Mouse (Mus musculus) midbrain, embryonic 11.5 days (tissue): Measurements from ENCODE around the gene Dnah12. TPM values are rescaled to one million over a fixed set of nuclear protein-coding genes. Genes with fewer than 3 reads are reported as not detected.

Experiments
- ATAC-seq: fragments of 200-750 bp; cut with Nextera tagmentation; 2 replicates; pipeline ENCODE4 v1.8.0; 2017; ENCODE audit warnings: moderate TSS enrichment, moderate library complexity; ENCODE audit not compliant: low FRiP score
- DNase-seq: peaks from one replicate; pipeline ENCODE4 v3.0.0; 2015; ENCODE audit warnings: low spot score; ENCODE audit errors: missing footprints
- H3K27ac ChIP-seq: fragments of 300-500 bp; sonication (generic); 2 replicates; pipeline ENCODE4 v1.5.1; 2014; ENCODE audit warnings: low read depth, low read length
- H3K27me3 ChIP-seq: fragments of 300-500 bp; sonication (generic); 2 replicates; pipeline ENCODE4 v1.6.1; 2014; ENCODE audit warnings: mild to moderate bottlenecking, low read length, moderate library complexity, mixed read lengths; ENCODE audit not compliant: control insufficient read depth, insufficient read depth
- H3K36me3 ChIP-seq: fragments of 300-500 bp; sonication (generic); 2 replicates; pipeline ENCODE4 v1.6.1; 2014; ENCODE audit warnings: mild to moderate bottlenecking, low read length, moderate library complexity, mixed read lengths; ENCODE audit not compliant: control insufficient read depth, insufficient read depth
- H3K4me1 ChIP-seq: fragments of 300-500 bp; sonication (generic); 2 replicates; pipeline ENCODE4 v1.6.1; 2014; ENCODE audit warnings: low read length; ENCODE audit not compliant: control insufficient read depth, insufficient read depth
- H3K4me2 ChIP-seq: fragments of 300-500 bp; sonication (generic); 2 replicates; pipeline ENCODE4 v1.6.1; 2014; ENCODE audit warnings: mild to moderate bottlenecking, moderate library complexity
- H3K4me3 ChIP-seq: fragments of 300-500 bp; sonication (generic); 2 replicates; pipeline ENCODE4 v1.5.1; 2014; ENCODE audit warnings: low read depth, low read length
- H3K9ac ChIP-seq: fragments of 300-500 bp; sonication (generic); 2 replicates; pipeline ENCODE4 v1.6.1; 2014; ENCODE audit warnings: low read length
- H3K9me3 ChIP-seq: fragments of 300-500 bp; sonication (generic); 2 replicates; pipeline ENCODE4 v1.6.1; 2016; ENCODE audit warnings: low read length; ENCODE audit not compliant: control insufficient read depth
- WGBS: fragments of 180-500 bp; shearing (Covaris S2); extraction: QIAGEN DNeasy Blood & Tissue Kit; methylation state at CpG from one replicate; pipeline ENCODE4 v1.1.7; 2014; 5-methylcytosine and 5-hydroxymethylcytosine counted together
- polyA plus RNA-seq: library from polyadenylated mRNA; unstranded; fragments of >200 nt; fragmentation: Nextera tagmentation; extraction: Ambion mirVana; gene quantifications from 2 replicates; pipeline ENCODE4 v1.2.1, GENCODE M21; 2014

Gene Dnah12
- polyA plus RNA-seq = 0.06 TPM in 1 of 2 replicates, not detected in the other

- H3K9ac ChIP-seq = no peak within 1 kb of the TSS
- 90% methylated on average over 3 of the region's 3 CpGs for WGBS
- H3K4me3 ChIP-seq = no peak within 1 kb of the TSS
- H3K27me3 ChIP-seq = no peaks in the 10 kb centered on the region
- ATAC-seq (no peak), DNase-seq (no peak)
- H3K27ac ChIP-seq = no peak within 1 kb of the TSS
- H3K4me2 ChIP-seq = no peak within 1 kb of the TSS
- no peaks in the 10 kb centered on the region for H3K9me3 ChIP-seq
- no peaks in the 10 kb centered on the region for H3K36me3 ChIP-seq
- no peaks in the 10 kb centered on the region for H3K4me1 ChIP-seq
Measured at GRCm38 (mm10) chr14:26692974-26693373, at the start of gene Dnah12. Dnah12 (plus strand) TSS chr14:26693274.

GRCm38 (mm10) chr14:26645989-26646650, 47.0 kb upstream of the Dnah12 start:
- H3K4me1 ChIP-seq = peaks cover 5% of the 10 kb centered on the region; the same call in 1 of the 2 replicates
- no peak overlapping the region for H3K4me2 ChIP-seq
- no peak overlapping the region for H3K27ac ChIP-seq
- H3K27me3 ChIP-seq = no peaks in the 10 kb centered on the region
- 83% methylated on average over 5 of the region's 5 CpGs for WGBS
- no peak overlapping the region for H3K9ac ChIP-seq
- no peaks in the 10 kb centered on the region for H3K9me3 ChIP-seq
- H3K36me3 ChIP-seq = peaks cover 1% of the 10 kb centered on the region; the same call in 1 of the 2 replicates
- no peak overlapping the region for H3K4me3 ChIP-seq
- no peak for ATAC-seq
- no peak for DNase-seq

- Histone ChIP-seq H3K4me1 (peaks cover 5% of the 10 kb centered on the region; the same call in 1 of the 2 replicates), H3K27ac (no peak overlapping the region), H3K27me3 (no peaks in the 10 kb centered on the region), H3K36me3 (peaks cover 2% of the 10 kb centered on the region; the same call in 1 of the 2 replicates), H3K9me3 (no peaks in the 10 kb centered on the region), H3K4me2 (no peak overlapping the region), H3K4me3 (no peak overlapping the region), H3K9ac (no peak overlapping the region)
- ATAC-seq (no peak), DNase-seq (no peak)
- 91% methylated on average over 2 of the region's 2 CpGs for whole genome bisulfite sequencing
Measured at GRCm38 (mm10) chr14:26647811-26648210, 45.3 kb upstream of the Dnah12 start.

- H3K4me2 ChIP-seq = no peak overlapping the region
- H3K27ac ChIP-seq = no peak overlapping the region
- no peaks in the 10 kb centered on the region for H3K27me3 ChIP-seq
- no peak overlapping the region for H3K9ac ChIP-seq
- H3K9me3 ChIP-seq = no peaks in the 10 kb centered on the region
- no peak for ATAC-seq
- no peaks in the 10 kb centered on the region for H3K4me1 ChIP-seq
- DNase-seq = no peak
- H3K36me3 ChIP-seq = peaks cover 11% of the 10 kb centered on the region; the same call in 1 of the 2 replicates
- H3K4me3 ChIP-seq = no peak overlapping the region
Measured at GRCm38 (mm10) chr14:26651901-26652300, 41.2 kb upstream of the Dnah12 start.

GRCm38 (mm10) chr14:26658178-26658577, 34.9 kb upstream of the Dnah12 start:
- no peaks in the 10 kb centered on the region for H3K9me3 ChIP-seq
- no peak overlapping the region for H3K4me2 ChIP-seq
- H3K4me1 ChIP-seq = no peaks in the 10 kb centered on the region
- no peak overlapping the region for H3K4me3 ChIP-seq
- DNase-seq = peak; percentile 76
- no peak overlapping the region for H3K27ac ChIP-seq
- no peak for ATAC-seq
- H3K9ac ChIP-seq = no peak overlapping the region
- H3K27me3 ChIP-seq = no peaks in the 10 kb centered on the region
- H3K36me3 ChIP-seq = peaks cover 6% of the 10 kb centered on the region

- Histone ChIP-seq H3K4me2 (no peak overlapping the region), H3K27me3 (no peaks in the 10 kb centered on the region), H3K4me1 (no peaks in the 10 kb centered on the region), H3K36me3 (peaks cover 2% of the 10 kb centered on the region), H3K9ac (no peak overlapping the region), H3K4me3 (no peak overlapping the region), H3K9me3 (no peaks in the 10 kb centered on the region), H3K27ac (no peak overlapping the region)
- DNase-seq = peak; percentile 79
- WGBS = 100% methylated on average over 1 of the region's 1 CpGs
- no peak for ATAC-seq
Measured at GRCm38 (mm10) chr14:26660233-26660632, 32.8 kb upstream of the Dnah12 start.

- H3K27ac ChIP-seq = no peak overlapping the region
- WGBS = 86% methylated on average over 3 of the region's 3 CpGs
Measured at GRCm38 (mm10) chr14:26662016-26662415, 31.1 kb upstream of the Dnah12 start.

GRCm38 (mm10) chr14:26662488-26662887, 30.6 kb upstream of the Dnah12 start:
- peaks cover 3% of the 10 kb centered on the region; the same call in 1 of the 2 replicates for H3K36me3 ChIP-seq
- no peak overlapping the region for H3K4me2 ChIP-seq
- ATAC-seq (no peak), DNase-seq (peak; percentile 51)
- H3K4me1 ChIP-seq = peaks cover 8% of the 10 kb centered on the region
- no peaks in the 10 kb centered on the region for H3K9me3 ChIP-seq
- H3K9ac ChIP-seq = no peak overlapping the region
- no peaks in the 10 kb centered on the region for H3K27me3 ChIP-seq
- no peak overlapping the region for H3K4me3 ChIP-seq
- 90% methylated on average over 2 of the region's 2 CpGs for WGBS
- H3K27ac ChIP-seq = no peak overlapping the region

More at GRCm38 (mm10) chr14:26662016-26662415, 31.1 kb upstream of the Dnah12 start:
- Histone ChIP-seq H3K4me1 (peaks cover 6% of the 10 kb centered on the region), H3K4me3 (no peak overlapping the region), H3K27me3 (no peaks in the 10 kb centered on the region), H3K4me2 (no peak overlapping the region), H3K9ac (no peak overlapping the region), H3K9me3 (no peaks in the 10 kb centered on the region), H3K36me3 (peaks cover 3% of the 10 kb centered on the region)
- peak; percentile 51 for DNase-seq
- ATAC-seq = no peak

GRCm38 (mm10) chr14:26663851-26664250, 29.2 kb upstream of the Dnah12 start:
- no peak for ATAC-seq
- no peak overlapping the region for H3K27ac ChIP-seq
- H3K27me3 ChIP-seq = no peaks in the 10 kb centered on the region
- H3K9ac ChIP-seq = no peak overlapping the region
- H3K4me1 ChIP-seq = peaks cover 15% of the 10 kb centered on the region
- H3K9me3 ChIP-seq = no peaks in the 10 kb centered on the region
- no peak overlapping the region for H3K4me3 ChIP-seq
- peaks cover 3% of the 10 kb centered on the region; the same call in 1 of the 2 replicates for H3K36me3 ChIP-seq
- no peak overlapping the region for H3K4me2 ChIP-seq
- WGBS = 88% methylated on average over 2 of the region's 2 CpGs
- DNase-seq = no peak
